Mouse (Mus musculus) liver, embryonic 15.5 days (tissue): ENCODE results near the gene Itsn1. TPM values are rescaled to one million over a fixed set of nuclear protein-coding genes. Genes with fewer than 3 reads are reported as not detected.

Experiments
- ATAC-seq: fragments of 200-750 bp; cut with Nextera tagmentation; 2 replicates; pipeline ENCODE4 v1.8.0; 2017; ENCODE audit warnings: moderate number of reproducible peaks, mild to moderate bottlenecking, moderate library complexity; ENCODE audit not compliant: insufficient read depth
- H3K27ac ChIP-seq: fragments of 300-500 bp; sonication (generic); replicated peaks from 2 replicates; pipeline ENCODE4 v1.5.1; 2015; ENCODE audit warnings: mild to moderate bottlenecking, inconsistent platforms
- H3K27me3 ChIP-seq: fragments of 300-500 bp; sonication (generic); 2 replicates; pipeline ENCODE4 v1.6.1; 2015; ENCODE audit warnings: mild to moderate bottlenecking, inconsistent platforms
- H3K36me3 ChIP-seq: fragments of 300-500 bp; sonication (generic); replicated peaks from 2 replicates; pipeline ENCODE4 v1.6.1; 2015; ENCODE audit warnings: moderate library complexity, mild to moderate bottlenecking, inconsistent platforms
- H3K4me1 ChIP-seq: fragments of 300-500 bp; sonication (generic); replicated peaks from 2 replicates; pipeline ENCODE4 v1.6.1; 2015; ENCODE audit warnings: inconsistent platforms
- H3K4me2 ChIP-seq: fragments of 300-500 bp; sonication (generic); 2 replicates; pipeline ENCODE4 v1.6.1; 2015; ENCODE audit warnings: moderate library complexity, mild to moderate bottlenecking, inconsistent platforms
- H3K4me3 ChIP-seq: fragments of 300-500 bp; sonication (generic); replicated peaks from 2 replicates; pipeline ENCODE4 v1.5.1; 2015; ENCODE audit warnings: mild to moderate bottlenecking, inconsistent platforms
- H3K9ac ChIP-seq: fragments of 300-500 bp; sonication (generic); 2 replicates; pipeline ENCODE4 v1.6.1; 2015; ENCODE audit warnings: moderate library complexity, mild to moderate bottlenecking, inconsistent platforms
- H3K9me3 ChIP-seq: fragments of 300-500 bp; sonication (generic); replicated peaks from 2 replicates; pipeline ENCODE4 v1.6.1; 2016; ENCODE audit warnings: inconsistent platforms
- WGBS: fragments of 180-500 bp; shearing (Covaris S2); methylation state at CpG from one replicate; pipeline ENCODE4 v1.1.7; 2015; ENCODE audit warnings: mixed read lengths; ENCODE audit not compliant: insufficient replicate concordance; 5-methylcytosine and 5-hydroxymethylcytosine counted together
- polyA plus RNA-seq: library from polyadenylated mRNA; unstranded; fragments of >200 nt; fragmentation: Nextera tagmentation; extraction: Ambion mirVana; gene quantifications from 2 replicates; pipeline ENCODE4 v1.2.1, GENCODE M21; 2015

The Itsn1 gene
- polyA plus RNA-seq, 1 experiment from 2014 or later, result 50.4 TPM

- WGBS, result 59% methylated on average over 3 of the region's 3 CpGs
- H3K4me1 ChIP-seq, result peaks cover 18% of the 10 kb centered on the region
- ATAC-seq, result no peak
Measured at GRCm38 (mm10) chr16:91873695-91874094, 144.6 kb downstream of the Itsn1 start.

DNA sequence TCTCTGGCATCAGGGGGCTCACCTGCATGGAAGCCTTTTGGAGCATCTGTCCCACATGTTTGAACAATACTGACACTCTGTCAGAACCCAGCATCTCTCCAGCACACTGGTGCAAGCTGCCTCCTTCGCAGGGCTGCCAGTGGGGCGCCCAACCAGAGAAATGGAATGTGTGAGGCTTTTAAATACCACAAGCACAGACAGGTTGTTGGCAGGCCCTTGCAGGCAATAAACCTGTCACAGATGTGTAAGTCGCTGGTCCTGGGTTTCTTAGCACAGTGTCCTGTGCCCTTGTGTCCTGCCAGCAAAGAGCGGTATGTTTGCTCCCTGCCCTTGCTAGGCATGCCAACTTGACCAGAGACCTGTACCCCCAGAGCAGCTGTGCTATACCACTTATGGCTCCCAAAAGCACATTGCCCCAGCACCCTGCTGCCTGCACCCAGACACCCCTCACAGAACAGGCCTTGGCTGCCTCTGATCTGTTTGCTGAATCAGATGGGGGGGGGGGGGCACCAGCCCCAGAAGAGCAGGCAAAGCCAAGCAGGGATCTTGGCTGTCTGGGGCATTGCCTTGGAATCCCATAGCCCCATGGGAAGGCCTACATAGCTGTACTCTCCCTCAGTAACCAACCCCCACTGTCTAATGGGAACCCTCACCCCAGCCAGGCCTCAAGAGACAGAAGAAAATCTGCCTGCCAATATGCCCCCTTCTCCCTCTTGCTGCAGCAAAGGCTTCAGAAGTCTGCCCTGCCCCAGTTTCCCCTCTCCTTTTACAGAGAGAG, 146.7 kb downstream of the Itsn1 start:
- Histone ChIP-seq H3K4me1 (peaks cover 5% of the 10 kb centered on the region; the same call in 1 of the 2 replicates), H3K36me3 (peaks cover 10% of the 10 kb centered on the region), H3K9me3 (no peaks in the 10 kb centered on the region), H3K9ac (no peak overlapping the region), H3K4me2 (no peak overlapping the region), H3K27me3 (peaks cover 25% of the 10 kb centered on the region; the same call in 1 of the 2 replicates), H3K4me3 (no peak overlapping the region), H3K27ac (no peak overlapping the region)
- no peak for ATAC-seq
- WGBS, result 57% methylated on average over 4 of the region's 4 CpGs

More at GRCm38 (mm10) chr16:91873695-91874094, 144.6 kb downstream of the Itsn1 start:
- peaks cover 19% of the 10 kb centered on the region; the same call in 1 of the 2 replicates for H3K27me3 ChIP-seq
- H3K4me3 ChIP-seq, result no peak overlapping the region
- H3K9me3 ChIP-seq, result no peaks in the 10 kb centered on the region
- peaks cover 31% of the 10 kb centered on the region for H3K36me3 ChIP-seq
- H3K4me2 ChIP-seq, result no peak overlapping the region
- H3K27ac ChIP-seq, result no peak overlapping the region
- no peak overlapping the region for H3K9ac ChIP-seq

GRCm38 (mm10) chr16:91876457-91876856, 147.4 kb downstream of the Itsn1 start:
- peaks cover 12% of the 10 kb centered on the region for H3K4me1 ChIP-seq
- H3K27ac ChIP-seq, result no peak overlapping the region
- peaks cover 29% of the 10 kb centered on the region; the same call in 1 of the 2 replicates for H3K27me3 ChIP-seq
- H3K9ac ChIP-seq, result no peak overlapping the region
- H3K9me3 ChIP-seq, result no peaks in the 10 kb centered on the region
- ATAC-seq, result no peak
- 70% methylated on average over 4 of the region's 4 CpGs for WGBS
- H3K36me3 ChIP-seq, result peaks cover 3% of the 10 kb centered on the region; the same call in 1 of the 2 replicates
- no peak overlapping the region for H3K4me3 ChIP-seq
- H3K4me2 ChIP-seq, result no peak overlapping the region

DNA sequence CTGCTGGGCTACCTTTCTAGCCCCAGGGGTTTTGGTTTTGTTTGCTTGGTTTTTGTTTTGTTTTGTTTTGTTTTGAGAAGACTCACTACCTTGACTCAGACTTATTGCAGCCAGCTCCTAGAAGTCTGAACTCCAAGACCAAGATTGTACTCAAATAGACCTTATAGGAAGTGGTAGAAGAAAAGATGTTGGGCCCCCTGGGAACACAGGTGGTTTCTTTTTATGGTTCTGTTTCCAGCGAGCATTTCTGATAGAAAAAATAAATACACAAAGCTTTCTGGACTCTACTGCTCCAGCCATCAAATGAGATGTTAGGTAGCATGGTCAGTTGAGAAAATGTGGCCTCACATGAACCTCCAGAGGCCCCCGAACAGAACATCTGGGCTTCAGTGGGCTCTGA, 150.0 kb downstream of the Itsn1 start:
- H3K4me3 ChIP-seq, result no peak overlapping the region
- H3K9me3 ChIP-seq, result no peaks in the 10 kb centered on the region
- no peak overlapping the region for H3K27ac ChIP-seq
- H3K36me3 ChIP-seq, result no peaks in the 10 kb centered on the region
- ATAC-seq, result no peak
- H3K4me1 ChIP-seq, result peaks cover 17% of the 10 kb centered on the region
- H3K9ac ChIP-seq, result no peak overlapping the region
- WGBS, result 37% methylated on average over 2 of the region's 2 CpGs
- peaks cover 46% of the 10 kb centered on the region for H3K27me3 ChIP-seq
- H3K4me2 ChIP-seq, result no peak overlapping the region

DNA sequence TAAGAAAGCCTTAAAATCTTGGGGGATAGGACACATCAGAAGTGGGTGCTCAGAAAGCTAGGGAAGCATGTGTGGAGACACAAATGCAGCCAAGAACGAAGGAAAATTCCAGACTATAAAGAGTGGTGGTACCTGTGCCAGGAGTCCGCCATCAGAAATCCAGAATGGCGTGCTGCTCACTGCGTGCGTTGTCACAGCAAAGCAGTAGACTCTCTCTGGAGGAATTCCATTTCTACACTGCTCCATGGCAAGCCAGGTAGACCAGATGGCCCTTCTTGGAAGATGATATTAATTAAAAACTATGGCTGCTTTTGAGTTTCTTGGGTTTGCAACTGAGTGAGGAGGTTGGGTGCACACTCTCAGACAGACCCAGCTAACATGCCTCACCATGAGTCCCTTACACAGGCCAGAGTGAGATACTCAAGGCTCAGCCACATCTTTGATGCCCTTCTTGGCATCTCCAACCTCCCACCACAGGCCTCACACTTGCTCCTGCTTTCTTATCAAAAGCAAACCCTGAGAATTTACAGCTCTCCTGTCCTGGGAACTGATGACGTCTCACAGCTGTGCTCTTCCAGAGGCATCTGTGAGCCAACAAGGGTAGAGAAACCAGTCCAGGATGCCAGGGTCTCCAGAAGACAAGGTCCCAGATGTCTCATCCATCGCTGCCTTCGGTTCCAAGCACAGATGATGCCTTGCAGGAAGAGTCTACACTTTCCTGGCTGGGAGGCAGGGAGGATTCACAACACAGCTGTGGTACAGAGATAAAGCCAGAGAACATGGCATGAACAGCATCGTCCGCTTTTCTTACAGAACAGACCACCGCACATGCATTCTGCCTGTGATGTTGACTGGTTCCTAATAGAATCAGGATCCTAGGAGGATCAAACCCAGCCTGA, 152.0 kb downstream of the Itsn1 start:
- no peak overlapping the region for H3K27ac ChIP-seq
- no peaks in the 10 kb centered on the region for H3K9me3 ChIP-seq
- H3K4me2 ChIP-seq, result peak overlapping the region; percentile 9; the same call in 1 of the 2 replicates
- H3K4me3 ChIP-seq, result no peak overlapping the region
- no peak overlapping the region for H3K9ac ChIP-seq
- WGBS, result 67% methylated on average over 11 of the region's 11 CpGs
- peaks cover 49% of the 10 kb centered on the region for H3K27me3 ChIP-seq
- peaks cover 25% of the 10 kb centered on the region for H3K4me1 ChIP-seq
- H3K36me3 ChIP-seq, result no peaks in the 10 kb centered on the region
- ATAC-seq, result peak; percentile 33; the same call in 1 of the 2 replicates

DNA sequence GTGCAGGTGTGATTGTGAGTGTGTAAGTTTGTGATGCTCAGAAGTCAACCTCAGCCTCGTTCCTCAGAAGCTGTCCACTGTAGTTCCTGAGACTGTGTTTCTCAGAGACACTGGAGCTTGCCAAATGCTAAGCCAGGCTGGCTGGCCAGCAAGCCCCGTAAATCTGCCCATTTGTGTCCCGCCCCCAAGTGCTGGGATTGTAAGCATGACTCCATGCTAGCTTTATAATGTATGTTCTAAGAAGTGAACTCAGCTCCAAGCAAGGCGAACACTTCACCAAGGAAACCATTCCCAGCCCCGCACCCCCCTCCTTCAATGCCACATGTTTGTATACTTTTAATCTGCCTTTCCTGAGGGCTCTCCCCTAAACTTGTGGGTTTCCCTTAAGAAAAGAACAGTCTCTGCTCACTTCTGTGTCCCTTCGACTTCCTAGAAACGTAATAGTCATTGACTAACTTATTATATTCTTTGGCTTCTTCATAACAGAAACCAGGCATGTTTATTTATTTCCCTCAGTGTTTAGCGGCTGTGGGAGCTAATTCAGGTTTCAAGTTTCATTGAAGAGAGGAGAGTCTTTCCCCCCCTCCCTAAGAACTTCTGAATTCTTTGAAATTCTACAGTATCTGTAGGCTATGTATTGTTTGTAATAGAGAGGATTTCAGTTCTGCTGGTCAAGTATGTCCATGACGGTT, 153.2 kb downstream of the Itsn1 start:
- Histone ChIP-seq H3K9me3 (no peaks in the 10 kb centered on the region), H3K4me1 (peaks cover 25% of the 10 kb centered on the region), H3K4me3 (no peak overlapping the region), H3K36me3 (no peaks in the 10 kb centered on the region), H3K4me2 (no peak overlapping the region), H3K27me3 (peaks cover 45% of the 10 kb centered on the region), H3K27ac (no peak overlapping the region), H3K9ac (no peak overlapping the region)
- WGBS, result 58% methylated on average over 9 of the region's 9 CpGs
- ATAC-seq, result no peak

- no peak for ATAC-seq
- H3K4me2 ChIP-seq, result no peak overlapping the region
- no peak overlapping the region for H3K4me3 ChIP-seq
- 70% methylated on average over 2 of the region's 2 CpGs for WGBS
- H3K27me3 ChIP-seq, result peaks cover 44% of the 10 kb centered on the region
- H3K27ac ChIP-seq, result no peak overlapping the region
- no peaks in the 10 kb centered on the region for H3K9me3 ChIP-seq
- peaks cover 25% of the 10 kb centered on the region for H3K4me1 ChIP-seq
- no peak overlapping the region for H3K9ac ChIP-seq
- H3K36me3 ChIP-seq, result no peaks in the 10 kb centered on the region
Measured at GRCm38 (mm10) chr16:91883636-91884035, 154.6 kb downstream of the Itsn1 start.

DNA sequence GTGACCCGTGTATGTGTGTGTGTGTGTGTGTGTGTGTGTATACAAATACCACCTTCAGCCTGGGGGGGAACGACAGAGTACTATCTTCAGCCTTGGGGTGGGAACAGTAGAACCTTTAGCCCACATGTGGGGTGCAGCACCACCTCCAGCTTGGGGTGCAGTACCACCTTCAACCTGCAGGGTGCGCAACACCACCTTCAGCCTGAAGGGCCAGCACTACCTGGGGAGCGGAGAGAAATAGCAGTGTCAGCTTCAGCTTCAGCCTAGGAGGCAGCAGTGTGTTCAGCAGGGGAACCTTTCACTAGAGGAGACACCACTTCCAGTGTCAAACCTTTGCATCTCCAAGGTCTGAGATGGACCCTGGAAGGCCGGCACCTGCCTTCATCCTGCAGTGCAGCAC, 155.1 kb downstream of the Itsn1 start:
- 0 out of 2 replicates have a peak, but pooled peaks have one; percentile 32 for ATAC-seq
- Histone ChIP-seq H3K36me3 (no peaks in the 10 kb centered on the region), H3K4me2 (no peak overlapping the region), H3K9ac (no peak overlapping the region), H3K27me3 (peaks cover 47% of the 10 kb centered on the region), H3K9me3 (no peaks in the 10 kb centered on the region), H3K4me3 (no peak overlapping the region), H3K27ac (no peak overlapping the region), H3K4me1 (peaks cover 25% of the 10 kb centered on the region)
- 43% methylated on average over 5 of the region's 5 CpGs for WGBS

DNA sequence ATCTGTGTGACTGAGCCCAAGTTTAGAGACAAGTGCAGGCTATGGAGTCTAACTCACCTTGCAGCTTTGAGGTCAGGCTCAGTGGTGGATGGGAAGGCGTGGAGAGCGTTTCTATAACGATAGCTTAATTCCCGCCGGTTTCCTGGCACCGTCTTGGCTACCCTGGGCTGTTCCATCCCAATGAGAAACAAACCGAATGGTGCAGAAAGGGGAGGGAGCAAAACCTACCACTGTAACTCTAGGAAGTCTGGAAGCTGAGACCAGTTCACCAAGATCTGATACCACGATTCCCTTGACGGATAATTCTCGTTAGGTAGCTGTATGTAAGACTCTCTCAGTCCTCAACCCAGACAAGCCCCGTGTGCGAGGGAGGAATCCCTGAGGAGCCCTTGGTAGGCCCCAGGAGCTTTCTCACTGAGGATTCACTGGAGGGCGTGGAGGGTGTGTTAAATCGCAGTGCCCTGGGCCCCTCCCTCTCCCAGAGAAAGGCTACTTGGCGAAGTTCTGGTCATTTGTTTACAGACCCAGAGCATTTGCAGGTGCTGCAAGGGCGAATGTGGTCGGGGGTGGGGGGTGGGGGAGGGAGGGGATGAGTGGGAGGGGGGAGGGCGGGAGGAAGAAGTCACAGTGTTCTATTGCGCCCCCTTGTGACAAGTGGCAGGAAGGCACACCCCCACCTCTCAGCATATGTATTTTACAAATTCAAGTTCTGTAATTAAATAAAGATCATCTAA, 156.5 kb downstream of the Itsn1 start:
- Histone ChIP-seq H3K9me3 (no peaks in the 10 kb centered on the region), H3K36me3 (no peaks in the 10 kb centered on the region), H3K4me2 (peak overlapping the region; percentile 47), H3K4me1 (peaks cover 25% of the 10 kb centered on the region), H3K27me3 (peaks cover 50% of the 10 kb centered on the region), H3K4me3 (no peak overlapping the region), H3K9ac (no peak overlapping the region), H3K27ac (no peak overlapping the region)
- 11% methylated on average over 19 of the region's 19 CpGs for WGBS
- ATAC-seq, result no peak

GRCm38 (mm10) chr16:91888368-91888767, 159.3 kb downstream of the Itsn1 start:
- 64% methylated on average over 3 of the region's 3 CpGs for WGBS

More at GRCm38 (mm10) chr16:91888368-91888767, 159.3 kb downstream of the Itsn1 start:
- Histone ChIP-seq H3K4me3 (no peak overlapping the region), H3K4me2 (no peak overlapping the region), H3K27me3 (peaks cover 46% of the 10 kb centered on the region), H3K27ac (no peak overlapping the region), H3K36me3 (no peaks in the 10 kb centered on the region), H3K9ac (no peak overlapping the region), H3K9me3 (no peaks in the 10 kb centered on the region), H3K4me1 (peaks cover 12% of the 10 kb centered on the region)
- no peak for ATAC-seq
